Mouse (Mus musculus) c-Kit-negative CD71-positive TER-119-positive erythroid progenitor cells, embryonic 14.5 days (primary cell): ENCODE results near the gene Fas.

Experiments used
- DNase-seq: peaks from one replicate; pipeline ENCODE4 v3.0.0-alpha.2; 2013; ENCODE audit warnings: low read depth, low spot score

The Fas gene

GRCm38 (mm10) chr19:34283614-34284013 lies 6.9 kb upstream of the Fas start:
- no peak for DNase-seq

DNA sequence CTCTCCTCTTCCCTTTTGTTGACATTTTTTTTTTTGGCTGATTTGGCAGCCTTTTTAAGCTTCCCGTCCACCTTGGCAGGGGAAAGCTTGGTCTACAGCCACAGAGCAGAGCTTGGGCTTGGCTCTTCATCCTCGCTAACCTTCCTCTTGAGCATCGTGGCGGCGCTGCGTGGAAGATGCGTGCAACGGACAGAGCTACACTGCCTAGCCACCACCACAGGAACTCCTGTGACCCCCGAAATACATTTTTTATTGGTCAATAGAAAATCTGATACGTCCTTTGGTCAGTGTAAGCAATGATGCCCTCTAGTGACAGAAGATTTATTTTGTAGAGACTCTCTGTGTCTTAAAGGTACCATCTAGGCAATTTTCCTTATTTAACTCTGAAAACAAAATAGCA lies 6.1 kb upstream of the Fas start:
- no peak for DNase-seq

- DNase-seq: no peak
Measured at GRCm38 (mm10) chr19:34284826-34285225, 5.6 kb upstream of the Fas start.

GRCm38 (mm10) chr19:34287221-34287620 lies 3.2 kb upstream of the Fas start:
- no peak for DNase-seq

- no peak for DNase-seq
Measured at GRCm38 (mm10) chr19:34287656-34288415, 2.6 kb upstream of the Fas start.

- no peak for DNase-seq
Measured at GRCm38 (mm10) chr19:34288696-34289095, 1.8 kb upstream of the Fas start.

- no peak for DNase-seq
Measured at GRCm38 (mm10) chr19:34290872-34291341, 441 bp downstream of the Fas start.

DNA sequence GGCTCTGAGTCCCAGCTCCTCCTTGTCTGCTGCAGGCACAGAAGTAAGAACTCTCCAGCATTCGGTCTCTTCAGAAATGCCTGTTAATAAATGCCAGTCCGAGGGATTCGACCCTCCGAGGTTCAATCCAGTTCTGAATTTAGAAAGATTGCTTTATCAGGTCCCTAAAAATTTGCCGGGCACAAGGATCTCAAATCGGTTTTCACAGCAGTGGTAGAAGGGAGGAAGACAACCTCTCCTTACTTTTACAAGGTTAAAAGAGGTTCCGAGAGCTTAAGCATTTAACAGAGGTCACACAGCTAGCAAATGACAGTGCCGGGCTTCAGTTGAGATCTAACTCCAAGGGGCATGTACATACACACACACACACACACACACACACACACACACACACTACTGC lies 913 bp downstream of the Fas start:
- no peak for DNase-seq

DNA sequence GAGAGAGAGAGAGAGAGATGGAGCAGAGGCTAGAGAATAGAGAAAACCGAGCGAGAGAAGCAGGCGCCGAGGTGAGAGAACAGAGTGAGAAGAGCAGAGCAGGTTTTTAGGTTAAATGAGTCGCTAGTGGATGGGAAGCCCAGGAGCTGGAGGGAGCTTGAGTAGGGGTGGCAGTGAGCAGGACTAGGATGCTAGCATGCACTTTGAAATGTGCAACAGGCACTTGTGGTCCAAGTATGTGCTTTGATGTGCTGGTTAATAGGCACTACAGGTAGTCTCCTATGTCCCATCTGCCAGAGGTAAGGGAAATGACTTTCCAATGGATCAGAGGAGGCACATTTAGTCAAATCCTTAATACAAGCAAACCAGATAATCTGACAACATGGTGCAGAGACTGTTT lies 1.5 kb downstream of the Fas start:
- DNase-seq: no peak

- DNase-seq: no peak
Measured at GRCm38 (mm10) chr19:34292701-34293100, 2.2 kb downstream of the Fas start.

- no peak for DNase-seq
Measured at GRCm38 (mm10) chr19:34293376-34293947, 3.0 kb downstream of the Fas start.

GRCm38 (mm10) chr19:34295442-34295841 lies 5.0 kb downstream of the Fas start:
- no peak for DNase-seq

- no peak for DNase-seq
Measured at GRCm38 (mm10) chr19:34298531-34298930, 8.1 kb downstream of the Fas start.

GRCm38 (mm10) chr19:34299229-34299628 lies 8.8 kb downstream of the Fas start:
- no peak for DNase-seq

GRCm38 (mm10) chr19:34300430-34300829 lies 10.0 kb downstream of the Fas start:
- DNase-seq: no peak

DNA sequence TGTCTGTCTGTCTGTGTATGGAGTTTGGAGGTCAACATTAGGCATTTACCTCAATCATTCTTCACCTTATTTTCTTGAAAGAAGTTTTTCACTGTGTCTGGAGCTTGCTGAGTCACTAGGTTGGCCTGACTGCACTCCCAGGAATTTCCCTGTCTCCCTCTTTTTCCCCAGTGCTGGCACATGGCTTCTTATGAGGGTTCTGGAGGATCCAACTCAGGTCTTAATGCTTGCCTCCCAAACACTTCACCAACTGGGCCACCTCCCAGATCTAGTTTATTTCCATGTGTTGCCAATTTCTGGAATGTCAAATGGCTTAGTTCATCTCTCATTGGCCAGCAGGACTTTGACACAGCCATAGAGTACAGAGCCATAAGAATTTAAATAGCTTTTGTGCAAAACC lies 14.5 kb downstream of the Fas start:
- DNase-seq: no peak

DNA sequence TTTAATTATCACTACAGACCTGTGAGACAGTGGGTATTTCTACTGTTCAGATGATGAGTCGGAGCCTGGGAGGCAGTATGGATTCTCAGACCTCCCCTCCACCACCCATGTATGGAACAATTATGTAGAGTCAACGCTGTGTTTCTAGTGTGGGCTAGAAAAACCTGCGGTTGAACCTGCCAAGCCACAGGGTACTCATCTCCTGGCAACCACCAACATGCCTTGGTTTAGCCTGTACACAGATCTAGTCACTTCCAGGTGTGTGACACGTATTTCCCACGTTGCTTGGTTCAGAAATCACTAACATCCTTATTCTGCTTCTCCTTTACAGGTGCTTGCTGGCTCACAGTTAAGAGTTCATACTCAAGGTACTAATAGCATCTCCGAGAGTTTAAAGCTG lies 16.3 kb downstream of the Fas start:
- DNase-seq: no peak

DNA sequence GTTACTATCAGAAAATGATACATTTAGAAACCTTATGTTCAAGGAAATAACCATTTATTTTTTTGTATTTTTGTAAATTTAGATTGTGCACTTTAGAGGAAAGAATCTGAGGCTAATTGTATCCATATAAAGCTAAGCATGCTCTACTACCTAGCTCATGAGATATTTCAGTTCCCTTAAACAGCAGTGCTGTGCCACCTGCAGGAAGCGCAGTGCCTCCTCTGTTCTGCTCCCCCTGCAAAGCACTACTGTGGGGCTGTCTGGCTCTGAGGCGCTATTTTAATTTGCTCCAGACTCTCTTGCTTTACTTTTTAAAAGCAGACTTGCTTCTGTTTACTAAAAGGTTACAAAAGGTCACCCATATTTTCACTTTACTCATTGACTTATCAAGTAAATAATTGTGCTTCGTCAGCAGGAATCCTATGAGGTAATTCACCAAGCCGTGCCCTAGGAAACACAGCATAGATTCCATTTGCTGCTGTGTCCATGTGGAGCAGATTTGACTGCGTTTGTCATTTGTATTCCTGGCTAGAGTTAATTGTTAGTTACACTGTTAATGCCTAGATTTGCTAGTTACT lies 21.8 kb downstream of the Fas start:
- no peak for DNase-seq

GRCm38 (mm10) chr19:34328051-34328450 lies 37.6 kb downstream of the Fas start:
- no peak for DNase-seq

DNA sequence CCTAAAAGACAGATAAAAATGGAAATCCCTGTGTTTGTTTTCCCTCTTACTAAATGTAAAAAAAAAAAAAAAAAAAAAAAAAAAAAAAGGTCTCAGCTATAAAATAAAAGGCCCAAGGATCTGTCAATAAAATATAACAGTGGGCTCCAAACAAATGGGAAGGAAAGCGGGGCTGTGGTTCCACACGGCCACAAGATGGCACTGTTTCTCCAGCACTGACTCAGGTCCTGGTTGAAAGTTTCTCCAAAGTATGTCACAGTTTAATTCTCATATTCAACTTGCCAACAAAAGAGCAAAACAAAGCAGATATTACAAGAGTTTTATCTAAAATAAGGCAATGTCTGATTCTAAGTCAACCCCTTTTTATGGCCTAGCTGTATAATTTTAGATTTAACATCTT lies 43.8 kb downstream of the Fas start:
- peak; percentile 11 for DNase-seq

DNA sequence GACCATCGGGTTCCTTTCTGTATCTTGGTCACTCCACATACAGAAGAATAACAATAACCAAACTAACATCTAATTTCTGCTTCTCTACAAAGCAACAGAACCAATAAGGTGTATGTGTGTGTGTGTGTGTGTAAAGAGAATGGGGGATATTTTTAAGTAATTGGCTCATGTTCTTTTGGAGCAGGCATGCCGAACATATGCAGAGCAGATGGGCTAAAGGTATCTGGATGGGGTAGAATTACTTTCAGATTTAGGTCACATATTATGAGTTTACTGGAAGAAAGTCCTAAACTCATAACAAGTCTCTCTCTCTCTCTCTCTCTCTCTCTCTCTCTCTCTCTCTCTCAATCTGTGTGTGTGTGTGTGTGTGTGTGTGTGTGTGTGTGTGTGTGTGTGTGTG lies 54.2 kb downstream of the Fas start:
- no peak for DNase-seq

DNA sequence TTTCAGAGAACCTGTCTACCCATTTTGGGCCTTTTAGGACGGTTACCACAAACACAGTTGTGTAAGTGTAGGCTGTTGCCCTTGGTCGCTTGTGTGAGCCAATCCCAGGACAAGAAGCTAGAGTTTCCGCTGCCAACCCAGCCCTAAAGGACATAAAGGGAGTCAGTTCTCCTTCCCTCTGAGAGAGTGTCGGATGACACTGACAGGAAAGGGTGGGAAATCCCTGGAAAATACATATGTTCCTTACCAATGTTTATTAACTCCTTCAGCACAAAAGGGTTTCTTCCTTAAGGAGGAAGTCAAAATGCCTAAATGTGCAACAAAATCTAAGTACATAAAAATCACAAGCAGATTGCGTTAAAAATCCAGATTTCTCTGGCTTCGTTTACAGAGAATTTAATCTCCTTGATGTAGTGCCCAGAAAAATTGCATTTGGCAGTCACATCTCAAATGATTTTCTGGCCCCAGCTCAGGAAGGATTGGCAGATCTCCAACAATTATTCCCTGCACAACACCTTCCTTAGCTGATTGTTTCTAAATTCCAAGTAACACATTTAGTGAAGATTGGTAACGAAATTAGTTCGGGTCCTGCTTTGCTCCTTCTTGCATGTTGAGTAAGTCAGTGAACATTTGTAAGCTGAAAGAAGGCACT lies 55.3 kb downstream of the Fas start:
- no peak for DNase-seq
